In genomic region chr5:53444030-53444429, GRCm38 (mm10) we compare ENCODE assay signal across 9 mouse cellular contexts. TPM values are rescaled to one million over a fixed set of nuclear protein-coding genes. Genes with fewer than 3 reads are reported as not detected.
DNase-seq lines count a peak whose midpoint lies in the region; ATAC-seq lines count a peak whose summit lies in the region.
"Had no signal": no experiment of that assay in that cellular context is flagged by ENCODE, and none has a peak within 500 bp of the region (broad histone marks: within the 10 kb centered on the region; RNA-seq: fewer than 3 reads in every experiment).

No protein-coding gene starts in this region.

- no peak for ATAC-seq in CD4-positive, CD25-positive, alpha-beta regulatory T cell, adult 4 months
- ATAC-seq in erythroblast, adult 5-6 weeks (replicated peaks; ENCODE audit: low FRiP score, poor library complexity, severe bottlenecking): no peak

- peak; percentile 13 for DNase-seq in cerebellum, adult 9-10 months
- no peak for DNase-seq in cerebellum, adult 11-12 months
- DNase-seq in urinary bladder, adult 18-20 months (ENCODE audit: low spot score in 2 of 2): peak; percentile 55 to 58
- no peak for DNase-seq in urinary bladder, postnatal 10 days (ENCODE audit: low spot score)
- DNase-seq in lung, adult 18-20 months: peak; percentile 68 to 76
- no peak for DNase-seq in right cerebral cortex, postnatal 25 days
- DNase-seq: layer of hippocampus, adult 9-11 months had no signal

RNA-seq across cellular contexts. Expression of gene Rbpj, which starts 21.9 kb away (rescaled TPM):
- polyA plus RNA-seq in CD4-positive, CD25-positive, alpha-beta regulatory T cell, adult 4 months (2017; shearing (Covaris generic)): 10 to 100 TPM; 40.3 to 40.5 TPM
- total RNA-seq in erythroblast, adult 5-6 weeks (2015; ENCODE audit: low replicate concordance): 13.4 and 15.2 TPM in 2 replicates
- total RNA-seq in erythroblast, adult 5-6 weeks (2017; ENCODE audit: low replicate concordance): 9.6 and 10.0 TPM in 2 replicates

Comparison
In these comparisons a context has a peak if more than half of its experiments do, and no peak if none do; other contexts are left out.
1. DNase-seq: peak in cerebellum, adult 9-10 months (single experiment), urinary bladder, adult 18-20 months (2 of 2) and lung, adult 18-20 months (2 of 2); none in cerebellum, adult 11-12 months (single experiment), urinary bladder, postnatal 10 days (single experiment) and right cerebral cortex, postnatal 25 days (single experiment).